Mouse (Mus musculus) limb, embryonic 14.5 days (tissue): Measurements from ENCODE around the gene Lrrk1. TPM values are rescaled to one million over a fixed set of nuclear protein-coding genes. Genes with fewer than 3 reads are reported as not detected.
A peak's percentile ranks its signal among the peaks of the same experiment; 100 is the strongest.

Experiments used
- ATAC-seq: fragments of 200-750 bp; cut with Nextera tagmentation; 2 replicates; pipeline ENCODE4 v1.8.0; 2017; ENCODE audit warnings: low read depth, moderate number of reproducible peaks, moderate TSS enrichment; ENCODE audit not compliant: low FRiP score
- DNase-seq: peaks from one replicate; pipeline ENCODE4 v3.0.0-alpha.2; 2015; ENCODE audit warnings: low spot score
- H3K27ac ChIP-seq: fragments of 300-500 bp; sonication (generic); replicated peaks from 2 replicates; pipeline ENCODE4 v1.5.1; 2014; ENCODE audit warnings: low read depth, mild to moderate bottlenecking, low read length, moderate library complexity, mixed read lengths
- H3K27me3 ChIP-seq: fragments of 300-500 bp; sonication (generic); 2 replicates; pipeline ENCODE4 v1.6.1; 2014; ENCODE audit warnings: low read length, mixed read lengths; ENCODE audit not compliant: control insufficient read depth, insufficient read depth
- H3K36me3 ChIP-seq: fragments of 300-500 bp; sonication (generic); 2 replicates; pipeline ENCODE4 v1.6.1; 2014; ENCODE audit warnings: mild to moderate bottlenecking, low read length, moderate library complexity, mixed read lengths; ENCODE audit not compliant: control insufficient read depth, insufficient read depth
- H3K4me1 ChIP-seq: fragments of 300-500 bp; sonication (generic); 2 replicates; pipeline ENCODE4 v1.6.1; 2014; ENCODE audit warnings: antibody characterized with exemption, low read length, mixed read lengths; ENCODE audit not compliant: control insufficient read depth, insufficient read depth
- H3K4me2 ChIP-seq: fragments of 300-500 bp; sonication (generic); replicated peaks from 2 replicates; pipeline ENCODE4 v1.6.1; 2014; ENCODE audit warnings: low read depth, mild to moderate bottlenecking, low read length, moderate library complexity; ENCODE audit not compliant: severe bottlenecking
- H3K4me3 ChIP-seq: fragments of 300-500 bp; sonication (generic); replicated peaks from 2 replicates; pipeline ENCODE4 v1.5.1; 2014; ENCODE audit warnings: low read length
- H3K9ac ChIP-seq: fragments of 300-500 bp; sonication (generic); 2 replicates; pipeline ENCODE4 v1.6.1; 2014; ENCODE audit warnings: mild to moderate bottlenecking, low read depth, low read length, moderate library complexity; ENCODE audit not compliant: severe bottlenecking
- H3K9me3 ChIP-seq: fragments of 300-500 bp; sonication (generic); 2 replicates; pipeline ENCODE4 v1.6.1; 2016; ENCODE audit warnings: low read length; ENCODE audit not compliant: control insufficient read depth
- POLR2A ChIP-seq: fragments of 200-500 bp; IDR thresholded peaks from 2 replicates; pipeline ENCODE4 v1.8.0; 2012; ENCODE audit warnings: inconsistent platforms, mild to moderate bottlenecking, moderate library complexity, borderline replicate concordance; ENCODE audit not compliant: insufficient read depth, insufficient read length; ENCODE audit errors: extremely low read depth
- WGBS: fragments of 180-500 bp; shearing (Covaris S2); extraction: QIAGEN DNeasy Blood & Tissue Kit; methylation state at CpG from one replicate; pipeline ENCODE4 v1.1.7; 2014; 5-methylcytosine and 5-hydroxymethylcytosine counted together
- polyA plus RNA-seq, 2 experiments: library from polyadenylated mRNA; depleted of rRNA in 1 of 2; stranded (reverse) in 1 of 2; unstranded in 1 of 2; fragments of >200 nt; fragmentation: Nextera tagmentation in 1 of 2; extraction: Ambion mirVana in 1 of 2; gene quantifications; 2 replicates each; pipeline versions ENCODE4 v1.2.1 to v1.2.3; 2012 to 2014

The Lrrk1 gene
- polyA plus RNA-seq, 2 experiments, result 13.1 to 16.1 TPM

- H3K4me1 ChIP-seq, result peaks cover 20% of the 10 kb centered on the region
- H3K4me3 ChIP-seq, result no peak overlapping the region
- H3K4me2 ChIP-seq, result no peak overlapping the region
- ATAC-seq, result peak; percentile 72; the same call in 1 of the 2 replicates
- H3K36me3 ChIP-seq, result no peaks in the 10 kb centered on the region
- DNase-seq, result peak; percentile 42
- no peaks in the 10 kb centered on the region for H3K9me3 ChIP-seq
- 19% methylated on average over 8 of the region's 8 CpGs for WGBS
- TF ChIP-seq POLR2A, result no peak
- H3K9ac ChIP-seq, result no peak overlapping the region
- H3K27me3 ChIP-seq, result no peaks in the 10 kb centered on the region
- H3K27ac ChIP-seq, result peak overlapping the region; percentile 22; the same call in 1 of the 2 replicates
Observed at GRCm38 (mm10) chr7:66200791-66201450, 187.2 kb downstream of the Lrrk1 start.

- no peak for TF ChIP-seq POLR2A
- no peaks in the 10 kb centered on the region for H3K9me3 ChIP-seq
- H3K9ac ChIP-seq, result no peak overlapping the region
- no peak overlapping the region for H3K4me3 ChIP-seq
- no peak overlapping the region; the same call in 1 of the 2 replicates for H3K27ac ChIP-seq
- ATAC-seq (no peak), DNase-seq (no peak)
- H3K36me3 ChIP-seq, result no peaks in the 10 kb centered on the region
- no peaks in the 10 kb centered on the region for H3K27me3 ChIP-seq
- no peak overlapping the region for H3K4me2 ChIP-seq
- peaks cover 20% of the 10 kb centered on the region for H3K4me1 ChIP-seq
- WGBS, result 69% methylated on average over 3 of the region's 3 CpGs
Observed at GRCm38 (mm10) chr7:66200383-66200782, 187.8 kb downstream of the Lrrk1 start.

- Histone ChIP-seq H3K4me2 (no peak overlapping the region), H3K4me3 (no peak overlapping the region), H3K36me3 (no peaks in the 10 kb centered on the region), H3K4me1 (peaks cover 20% of the 10 kb centered on the region), H3K27ac (0 out of 2 replicates have a peak overlapping the region, but pooled peaks have one; percentile 30), H3K27me3 (no peaks in the 10 kb centered on the region), H3K9ac (no peak overlapping the region), H3K9me3 (no peaks in the 10 kb centered on the region)
- no peak for TF ChIP-seq POLR2A
- DNase-seq, result no peak
- 76% methylated on average over 5 of the region's 5 CpGs for WGBS
- ATAC-seq, result 0 out of 2 replicates have a peak, but pooled peaks have one; percentile 35
Observed at GRCm38 (mm10) chr7:66199391-66199831, 188.7 kb downstream of the Lrrk1 start.

GRCm38 (mm10) chr7:66198416-66198815, 189.7 kb downstream of the Lrrk1 start:
- H3K36me3 ChIP-seq, result no peaks in the 10 kb centered on the region
- no peaks in the 10 kb centered on the region for H3K27me3 ChIP-seq
- no peak for TF ChIP-seq POLR2A
- no peak overlapping the region for H3K4me3 ChIP-seq
- WGBS, result 57% methylated on average over 10 of the region's 10 CpGs
- H3K4me2 ChIP-seq, result no peak overlapping the region
- H3K4me1 ChIP-seq, result peaks cover 20% of the 10 kb centered on the region
- DNase-seq (no peak), ATAC-seq (no peak)
- no peak overlapping the region for H3K27ac ChIP-seq
- no peaks in the 10 kb centered on the region for H3K9me3 ChIP-seq
- H3K9ac ChIP-seq, result no peak overlapping the region

GRCm38 (mm10) chr7:66196609-66197445, 191.3 kb downstream of the Lrrk1 start:
- H3K4me3 ChIP-seq, result no peak overlapping the region
- DNase-seq (no peak), ATAC-seq (no peak)
- peaks cover 20% of the 10 kb centered on the region for H3K4me1 ChIP-seq
- 75% methylated on average over 11 of the region's 11 CpGs for WGBS
- H3K27me3 ChIP-seq, result no peaks in the 10 kb centered on the region
- H3K27ac ChIP-seq, result no peak overlapping the region
- TF ChIP-seq POLR2A, result no peak
- H3K36me3 ChIP-seq, result no peaks in the 10 kb centered on the region
- H3K9ac ChIP-seq, result no peak overlapping the region
- H3K9me3 ChIP-seq, result no peaks in the 10 kb centered on the region
- no peak overlapping the region for H3K4me2 ChIP-seq
